Mouse (Mus musculus) olfactory bulb, adult 2 months (tissue): Measurements from ENCODE around the gene Ywhag.

Experiments
- CTCF ChIP-seq: fragments of 200-500 bp; IDR thresholded peaks from 2 replicates; pipeline ENCODE4 v1.5.1; 2012; ENCODE audit warnings: low read depth, mild to moderate bottlenecking, low read length, moderate library complexity; ENCODE audit not compliant: insufficient read depth
- POLR2A ChIP-seq: fragments of 200-500 bp; IDR thresholded peaks from 2 replicates; pipeline ENCODE4 v1.6.1; 2012; ENCODE audit warnings: mild to moderate bottlenecking, low read depth, low read length, moderate library complexity; ENCODE audit not compliant: insufficient read depth

DNA sequence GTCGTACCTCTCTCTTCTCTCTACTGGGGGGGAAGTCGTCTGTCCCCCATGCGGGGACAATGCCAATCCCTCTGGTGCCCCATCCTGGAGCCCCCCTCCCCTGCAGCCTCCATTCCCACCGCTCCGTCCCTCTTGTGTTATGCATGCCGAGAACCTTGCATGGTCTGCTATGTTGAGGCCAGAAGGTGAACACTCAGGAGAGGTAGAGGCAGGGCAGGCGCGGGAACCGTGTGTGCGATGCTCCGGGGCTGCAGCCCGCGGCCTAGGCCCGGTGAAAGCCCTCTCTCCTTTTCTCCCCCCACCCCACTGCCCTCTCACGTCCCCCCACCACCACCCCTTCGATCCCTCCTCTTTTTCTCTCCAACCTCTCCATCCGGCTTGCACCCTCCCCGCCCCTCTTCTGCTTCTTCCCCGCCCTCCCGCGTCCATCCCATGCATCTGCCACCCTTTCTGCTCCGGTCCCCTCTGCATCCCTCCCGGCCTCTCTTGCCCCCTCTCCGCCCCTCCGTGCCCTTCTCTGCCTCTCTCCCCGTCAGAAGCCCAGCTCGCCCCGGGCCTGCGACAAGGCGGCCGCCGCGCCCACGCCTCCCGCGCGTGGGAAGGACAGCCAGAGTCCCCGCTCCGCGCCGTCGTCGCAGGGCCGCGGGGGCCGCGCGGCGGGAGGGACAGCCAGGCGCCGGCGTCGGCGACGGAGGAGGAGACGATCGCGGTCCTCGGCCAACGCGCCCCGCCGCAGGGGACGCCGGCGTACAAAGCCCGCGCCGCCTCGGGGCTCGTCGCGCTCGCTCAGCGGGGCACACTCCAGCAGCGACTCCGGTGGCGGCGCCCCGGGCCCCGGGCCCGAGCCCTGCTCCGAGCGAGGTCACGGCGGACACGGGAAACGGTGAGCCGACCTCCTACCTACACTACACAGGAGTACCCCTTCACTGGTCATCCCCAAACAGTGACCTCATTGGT lies 66.5 kb downstream of the Ywhag start:
- TF ChIP-seq CTCF (no peak), POLR2A (0 out of 2 replicates have a peak, but pooled peaks have one; percentile 31)
